Mouse (Mus musculus) stomach, postnatal 0 days (tissue): Measurements from ENCODE around the gene Wasl.

Source experiments
- CTCF ChIP-seq: IDR thresholded peaks from 2 replicates; pipeline ENCODE4 v1.5.1; 2016; ENCODE audit warnings: antibody characterized with exemption, low read depth, mild to moderate bottlenecking, moderate library complexity
- EP300 ChIP-seq: optimal IDR thresholded peaks from 2 replicates; pipeline ENCODE3; 2016; ENCODE audit warnings: antibody characterized with exemption

GRCm38 (mm10) chr6:24591525-24592218 is 73.1 kb downstream of the Wasl start:
- TF ChIP-seq CTCF: no peak
- TF ChIP-seq EP300: no peak
